Mouse (Mus musculus) MEL (cell line): ENCODE measurements around the gene Src.

Source experiments
- BHLHE40 ChIP-seq: IDR thresholded peaks from 2 replicates; pipeline ENCODE4 v1.6.1; 2012; ENCODE audit warnings: low read depth, mild to moderate bottlenecking, inconsistent platforms, low read length, improper control_type of control experiment, borderline replicate concordance
- CHD1 ChIP-seq: IDR thresholded peaks from 2 replicates; pipeline ENCODE4 v1.6.1; 2012; ENCODE audit warnings: low read depth, mild to moderate bottlenecking, inconsistent platforms, low read length, improper control_type of control experiment
- CTCF ChIP-seq, 3 experiments: IDR thresholded peaks in 2 of 3; conservative IDR thresholded peaks in 1 of 3; 2 replicates each; pipeline ENCODE4 v1.5.1; 2011 to 2012; ENCODE audit warnings: low read length in 3 of 3, low read depth in 2 of 3, mild to moderate bottlenecking in 2 of 3, improper control_type of control experiment in 1 of 3, inconsistent platforms in 1 of 3, mixed read lengths in 1 of 3, moderate library complexity in 1 of 3; ENCODE audit not compliant: control insufficient read depth in 1 of 3, insufficient read depth in 1 of 3, poor library complexity in 1 of 3, severe bottlenecking in 1 of 3
- EP300 ChIP-seq, 2 experiments: IDR thresholded peaks; 2 replicates each; pipeline ENCODE4 v1.6.1; 2011; ENCODE audit warnings: improper control_type of control experiment in 2 of 2, low read length in 2 of 2, low read depth in 1 of 2, mild to moderate bottlenecking in 1 of 2
- GABPA ChIP-seq: IDR thresholded peaks from 2 replicates; pipeline ENCODE4 v1.6.1; 2012; ENCODE audit warnings: low read depth, mild to moderate bottlenecking, inconsistent platforms, low read length, improper control_type of control experiment, moderate library complexity
- GATA1 ChIP-seq: IDR thresholded peaks from 2 replicates; pipeline ENCODE4 v1.6.1; 2011; ENCODE audit warnings: low read depth, low read length, improper control_type of control experiment
- POLR2A ChIP-seq, 2 experiments: IDR thresholded peaks; 2 replicates each; pipeline ENCODE4 v1.6.1; 2011 to 2012; ENCODE audit warnings: low read length in 2 of 2, mild to moderate bottlenecking in 2 of 2, control low read depth in 1 of 2, improper control_type of control experiment in 1 of 2, low read depth in 1 of 2, moderate library complexity in 1 of 2; ENCODE audit not compliant: control insufficient read depth in 1 of 2, insufficient read depth in 1 of 2, poor library complexity in 1 of 2
- SMC3 ChIP-seq: IDR thresholded peaks from 2 replicates; pipeline ENCODE4 v1.6.1; 2011; ENCODE audit warnings: low read depth, low read length, improper control_type of control experiment
- TAL1 ChIP-seq: IDR thresholded peaks from 2 replicates; pipeline ENCODE4 v1.6.1; 2012; ENCODE audit warnings: mild to moderate bottlenecking, inconsistent platforms, low read length, moderate library complexity, mixed read lengths
- TCF12 ChIP-seq: IDR thresholded peaks from 2 replicates; pipeline ENCODE4 v1.6.1; 2014; ENCODE audit warnings: low read depth, mild to moderate bottlenecking, inconsistent platforms, low read length, improper control_type of control experiment, moderate library complexity
- ZC3H11A ChIP-seq: IDR thresholded peaks from 2 replicates; pipeline ENCODE4 v1.6.1; 2012; ENCODE audit warnings: low read depth, mild to moderate bottlenecking, inconsistent platforms, low read length, improper control_type of control experiment
- ZNF384 ChIP-seq: IDR thresholded peaks from 2 replicates; pipeline ENCODE4 v1.6.1; 2012; ENCODE audit warnings: low read depth, mild to moderate bottlenecking, inconsistent platforms, low read length, improper control_type of control experiment

DNA sequence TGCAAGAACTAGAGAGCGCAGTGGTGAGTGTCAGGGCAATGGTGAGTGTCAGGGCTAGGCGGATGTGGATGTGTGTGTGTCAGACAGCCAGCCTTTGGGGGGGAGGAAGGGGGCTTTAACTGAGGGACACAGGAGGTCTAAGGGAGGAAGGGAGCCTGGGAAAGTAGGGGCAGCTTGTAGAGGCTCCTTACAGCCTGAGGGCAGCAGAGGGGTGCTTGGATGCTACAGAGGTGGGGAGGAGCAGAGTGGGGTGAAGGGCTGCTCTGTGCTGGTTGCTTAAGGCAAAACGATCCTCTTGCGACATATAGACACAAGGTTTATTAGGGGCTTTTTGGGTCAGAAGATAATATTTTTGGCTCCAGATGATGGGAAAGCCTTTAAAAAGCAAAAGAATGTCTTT lies 33.4 kb upstream of the Src start:
- TF ChIP-seq CTCF (IDR thresholded peaks at IDR 0.05 in 2 of 3, conservative IDR thresholded peaks at IDR 0.05 in 1 of 3; ENCODE audit: control insufficient read depth in 1 of 3, insufficient read depth in 1 of 3, low read depth in 2 of 3, low read length in 3 of 3, poor library complexity in 1 of 3, severe bottlenecking in 1 of 3) (no peak), POLR2A (IDR thresholded peaks at IDR 0.05; ENCODE audit: control insufficient read depth in 1 of 2, insufficient read depth in 1 of 2, low read depth in 1 of 2, low read length in 2 of 2, poor library complexity in 1 of 2) (no peak), ZC3H11A (no peak), BHLHE40 (no peak), GABPA (no peak), GATA1 (no peak), EP300 (IDR thresholded peaks at IDR 0.05; ENCODE audit: low read depth in 1 of 2, low read length in 2 of 2) (no peak), ZNF384 (no peak), TCF12 (no peak), TAL1 (no peak), SMC3 (no peak), CHD1 (no peak)
